Comparison of ENCODE assay signal across 12 mouse cellular contexts in the genomic region with DNA sequence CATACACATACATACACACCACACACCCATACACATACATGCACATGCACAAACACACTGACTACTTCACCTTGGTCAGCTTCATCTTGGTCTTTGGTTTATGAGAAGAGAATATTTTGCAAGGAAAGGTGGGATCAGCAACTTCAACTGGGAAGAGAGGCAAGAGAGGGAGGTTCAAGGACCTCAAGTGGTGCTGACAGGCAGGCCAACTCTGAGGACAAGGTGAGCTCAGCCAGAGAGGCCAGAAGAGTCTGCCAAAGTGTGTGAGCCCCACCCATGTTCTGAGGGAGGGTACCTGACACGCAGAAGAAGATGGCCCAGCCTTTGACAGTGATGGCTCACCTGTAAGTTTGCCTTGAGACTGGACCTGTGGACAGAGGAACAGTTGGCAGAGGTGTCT. TPM values are rescaled to one million over a fixed set of nuclear protein-coding genes. Genes with fewer than 3 reads are reported as not detected.
"Had no signal": no experiment of that assay in that cellular context is flagged by ENCODE, and none has a peak within 500 bp of the region (broad histone marks: within the 10 kb centered on the region; RNA-seq: fewer than 3 reads in every experiment).

No protein-coding gene starts in this region.

- DNase-seq: lung, embryonic 14.5 days; midbrain, embryonic 14.5 days; retina, postnatal 1 day; right cerebral cortex, adult 18-20 months; right cerebral cortex, postnatal 25 days; right cerebral cortex, postnatal 4 days; spleen, adult 18-20 months; thymus, adult 2 months; thymus, postnatal 25 days; thymus, postnatal 4 days had no signal

RNA-seq across cellular contexts. Expression of a gene that starts 11.4 kb away (rescaled TPM):
- total RNA-seq: megakaryocyte, adult 5-6 weeks; megakaryocyte-erythroid progenitor cell, adult 5-6 weeks had no signal

RNA-seq across cellular contexts. Expression of a gene that starts 23.0 kb away (rescaled TPM):
- total RNA-seq: megakaryocyte, adult 5-6 weeks; megakaryocyte-erythroid progenitor cell, adult 5-6 weeks had no signal

RNA-seq across cellular contexts. Expression of a gene that starts 23.1 kb away (rescaled TPM):
- total RNA-seq: megakaryocyte, adult 5-6 weeks; megakaryocyte-erythroid progenitor cell, adult 5-6 weeks had no signal
